Mouse (Mus musculus) CH12.LX (cell line): ENCODE data around the gene Pcca. TPM values are rescaled to one million over a fixed set of nuclear protein-coding genes. Genes with fewer than 3 reads are reported as not detected.

Experiments
- DNase-seq: peaks from one replicate; pipeline ENCODE4 v3.0.0-alpha.2; 2013; ENCODE audit errors: extremely low read depth
- H3K27ac ChIP-seq: 2 replicates; pipeline ENCODE4 v1.5.1; 2012; ENCODE audit warnings: low read depth, mild to moderate bottlenecking, control low read depth, moderate library complexity; ENCODE audit not compliant: insufficient read depth
- H3K27me3 ChIP-seq: replicated peaks from 2 replicates; pipeline ENCODE3; 2012; ENCODE audit warnings: inconsistent platforms
- H3K36me3 ChIP-seq, 2 experiments: replicated peaks in 1 of 2; 2 replicates each; pipeline versions ENCODE3 to v1.6.1; 2012; ENCODE audit warnings: inconsistent platforms in 1 of 2, low read length in 1 of 2, mild to moderate bottlenecking in 1 of 2, mixed read lengths in 1 of 2, moderate library complexity in 1 of 2; ENCODE audit not compliant: control insufficient read depth in 1 of 2, insufficient read depth in 1 of 2
- H3K4me1 ChIP-seq, 2 experiments: 2 replicates each; pipeline ENCODE4 v1.6.1; 2012; ENCODE audit warnings: inconsistent platforms in 1 of 2, moderate library complexity in 1 of 2; ENCODE audit not compliant: insufficient read depth in 2 of 2, control insufficient read depth in 1 of 2
- H3K4me2 ChIP-seq: 2 replicates; pipeline ENCODE4 v1.6.1; 2012; ENCODE audit warnings: low read depth, mild to moderate bottlenecking, control low read depth; ENCODE audit not compliant: poor library complexity, insufficient read depth, severe bottlenecking
- H3K4me3 ChIP-seq, 3 experiments: fragments of 150-350 bp in 1 of 3; sonication (generic) in 1 of 3; replicated peaks in 1 of 3; 2 replicates each; pipeline versions ENCODE3 to v1.5.1; 2011 to 2012; ENCODE audit warnings: low read depth in 2 of 3, low read length in 2 of 3, mild to moderate bottlenecking in 2 of 3, moderate library complexity in 2 of 3, control low read depth in 1 of 3, improper control_type of control experiment in 1 of 3, inconsistent platforms in 1 of 3, mixed read lengths in 1 of 3; ENCODE audit not compliant: poor library complexity in 1 of 3
- H3K79me2 ChIP-seq: replicated peaks from 2 replicates; pipeline ENCODE4 v1.6.1; 2012; ENCODE audit warnings: mild to moderate bottlenecking, moderate library complexity; ENCODE audit not compliant: control insufficient read depth, poor library complexity, insufficient read depth, severe bottlenecking; ENCODE audit errors: extremely low read depth
- H3K9ac ChIP-seq: 2 replicates; pipeline ENCODE4 v1.6.1; 2012; ENCODE audit warnings: low read depth, mild to moderate bottlenecking, control low read depth, moderate library complexity; ENCODE audit not compliant: insufficient read depth
- H3K9me3 ChIP-seq: replicated peaks from 2 replicates; pipeline ENCODE3; 2012; ENCODE audit warnings: low read length, inconsistent platforms, mixed read lengths
- BHLHE40 ChIP-seq: IDR thresholded peaks from 2 replicates; pipeline ENCODE4 v1.6.1; 2011; ENCODE audit warnings: mild to moderate bottlenecking, low read depth, low read length, improper control_type of control experiment
- CHD1 ChIP-seq: IDR thresholded peaks from 2 replicates; pipeline ENCODE4 v1.6.1; 2012; ENCODE audit warnings: low read depth, low read length, improper control_type of control experiment, inconsistent platforms
- CHD2 ChIP-seq: IDR thresholded peaks from 2 replicates; pipeline ENCODE4 v1.6.1; 2011; ENCODE audit warnings: low read length, improper control_type of control experiment
- CTCF ChIP-seq, 2 experiments: IDR thresholded peaks in 1 of 2; conservative IDR thresholded peaks in 1 of 2; 2 replicates each; pipeline ENCODE4 v1.5.1; 2011 to 2012; ENCODE audit warnings: low read depth in 2 of 2, low read length in 2 of 2, improper control_type of control experiment in 1 of 2, inconsistent platforms in 1 of 2, mild to moderate bottlenecking in 1 of 2, moderate library complexity in 1 of 2
- E2F4 ChIP-seq: IDR thresholded peaks from 2 replicates; pipeline ENCODE4 v1.6.1; 2011; ENCODE audit warnings: low read depth, low read length, improper control_type of control experiment; ENCODE audit not compliant: insufficient replicate concordance
- EP300 ChIP-seq: IDR thresholded peaks from 2 replicates; pipeline ENCODE4 v1.6.1; 2011; ENCODE audit warnings: low read length, improper control_type of control experiment
- ETS1 ChIP-seq: conservative IDR thresholded peaks from 2 replicates; pipeline ENCODE4 v1.6.1; 2012; ENCODE audit warnings: low read depth, mild to moderate bottlenecking, inconsistent platforms, low read length, improper control_type of control experiment, moderate library complexity
- GABPA ChIP-seq: IDR thresholded peaks from 2 replicates; pipeline ENCODE4 v1.6.1; 2012; ENCODE audit warnings: low read depth, low read length, improper control_type of control experiment, inconsistent platforms; ENCODE audit not compliant: insufficient replicate concordance
- HCFC1 ChIP-seq: IDR thresholded peaks from 2 replicates; pipeline ENCODE4 v1.6.1; 2012; ENCODE audit warnings: low read depth, mild to moderate bottlenecking, inconsistent platforms, low read length, improper control_type of control experiment
- IRF4 ChIP-seq: IDR thresholded peaks from 2 replicates; pipeline ENCODE4 v1.6.1; 2014; ENCODE audit warnings: low read depth, mild to moderate bottlenecking, inconsistent platforms, low read length, improper control_type of control experiment
- JUN ChIP-seq: IDR thresholded peaks from 2 replicates; pipeline ENCODE4 v1.6.1; 2011; ENCODE audit warnings: low read depth, mild to moderate bottlenecking, low read length, improper control_type of control experiment, moderate library complexity; ENCODE audit not compliant: insufficient read depth
- JUND ChIP-seq: conservative IDR thresholded peaks from 2 replicates; pipeline ENCODE4 v1.6.1; 2011; ENCODE audit warnings: low read depth, low read length, improper control_type of control experiment
- KAT2A ChIP-seq: IDR thresholded peaks from 2 replicates; pipeline ENCODE4 v1.6.1; 2012; ENCODE audit warnings: low read length, improper control_type of control experiment, inconsistent platforms; ENCODE audit not compliant: insufficient replicate concordance
- MAFK ChIP-seq: IDR thresholded peaks from 2 replicates; pipeline ENCODE4 v1.6.1; 2011; ENCODE audit warnings: low read length, improper control_type of control experiment; ENCODE audit not compliant: insufficient replicate concordance
- MAZ ChIP-seq: IDR thresholded peaks from 2 replicates; pipeline ENCODE4 v1.6.1; 2012; ENCODE audit warnings: low read depth, mild to moderate bottlenecking, inconsistent platforms, low read length, improper control_type of control experiment, moderate library complexity
- MEF2A ChIP-seq: IDR thresholded peaks from 2 replicates; pipeline ENCODE4 v1.6.1; 2014; ENCODE audit warnings: low read depth, mild to moderate bottlenecking, inconsistent platforms, low read length, improper control_type of control experiment, borderline replicate concordance
- MXI1 ChIP-seq: IDR thresholded peaks from 2 replicates; pipeline ENCODE4 v1.6.1; 2011; ENCODE audit warnings: mild to moderate bottlenecking, low read depth, low read length, improper control_type of control experiment
- MYC ChIP-seq: IDR thresholded peaks from 2 replicates; pipeline ENCODE4 v1.6.1; 2011; ENCODE audit warnings: low read depth, mild to moderate bottlenecking, improper control_type of control experiment, low read length
- NRF1 ChIP-seq: IDR thresholded peaks from 2 replicates; pipeline ENCODE4 v1.6.1; 2014; ENCODE audit warnings: low read depth, mild to moderate bottlenecking, inconsistent platforms, low read length, improper control_type of control experiment, moderate library complexity
- POLR2A ChIP-seq: IDR thresholded peaks from 2 replicates; pipeline ENCODE4 v1.6.1; 2011; ENCODE audit warnings: low read depth, mild to moderate bottlenecking, improper control_type of control experiment, low read length
- RAD21 ChIP-seq: IDR thresholded peaks from 2 replicates; pipeline ENCODE4 v1.6.1; 2011; ENCODE audit warnings: low read depth, mild to moderate bottlenecking, low read length, improper control_type of control experiment, moderate library complexity
- RCOR1 ChIP-seq: conservative IDR thresholded peaks from 2 replicates; pipeline ENCODE4 v1.6.1; 2012; ENCODE audit warnings: low read depth, mild to moderate bottlenecking, inconsistent platforms, low read length, improper control_type of control experiment
- SIN3A ChIP-seq: IDR thresholded peaks from 2 replicates; pipeline ENCODE4 v1.6.1; 2012; ENCODE audit warnings: low read length, improper control_type of control experiment, inconsistent platforms
- TBP ChIP-seq: conservative IDR thresholded peaks from 2 replicates; pipeline ENCODE4 v1.6.1; 2011; ENCODE audit warnings: low read depth, low read length, improper control_type of control experiment
- TCF12 ChIP-seq: IDR thresholded peaks from 2 replicates; pipeline ENCODE4 v1.6.1; 2014; ENCODE audit warnings: low read depth, mild to moderate bottlenecking, inconsistent platforms, low read length, improper control_type of control experiment
- UBTF ChIP-seq: IDR thresholded peaks from 2 replicates; pipeline ENCODE4 v1.6.1; 2012; ENCODE audit warnings: low read depth, mild to moderate bottlenecking, inconsistent platforms, low read length, improper control_type of control experiment, moderate library complexity
- ZKSCAN1 ChIP-seq: IDR thresholded peaks from 2 replicates; pipeline ENCODE4 v1.6.1; 2012; ENCODE audit warnings: low read depth, inconsistent platforms, low read length, improper control_type of control experiment, borderline replicate concordance
- ZMIZ1 ChIP-seq: IDR thresholded peaks from 2 replicates; pipeline ENCODE4 v1.6.1; 2012; ENCODE audit warnings: low read depth, mild to moderate bottlenecking, inconsistent platforms, low read length, improper control_type of control experiment
- dilution Hi-C: fragments of 300-500 bp; cut with MboI; formaldehyde crosslinking; loops from 2 replicates; pipeline ENCODE4 v1.14.3; 2020; ENCODE audit warnings: low sequenced_read_pairs; ENCODE audit not compliant: extremely low pct_unique_long_range_greater_than_20kb, extremely low pct_ligation_motif_present
- in situ Hi-C: fragments of 300-500 bp; cut with MboI; formaldehyde crosslinking; loops from 3 replicates; pipeline ENCODE4 v1.14.3; 2019; ENCODE audit warnings: low sequenced_read_pairs, low pct_ligation_motif_present, low pct_unique_long_range_greater_than_20kb, mixed read lengths
- polyA plus RNA-seq: library from polyadenylated mRNA; unstranded; fragments of >175 nt; gene quantifications from 2 replicates; pipeline ENCODE4 v1.2.1, GENCODE M21; 2012; ENCODE audit warnings: low read depth; ENCODE audit not compliant: insufficient read length
- total RNA-seq, 2 experiments: library from RNA; depleted of rRNA; stranded (reverse); fragments of 300-350 nt in 1 of 2; fragments of >200 nt in 1 of 2; gene quantifications; 2 replicates each; pipeline ENCODE4 v1.2.3; 2012 to 2014

Gene Pcca
- total and polyA plus RNA-seq, 3 experiments, result 11.2 to 39.0 (median 23.8) TPM

GRCm38 (mm10) chr14:122552761-122553445, 18.8 kb downstream of the Pcca start:
- dilution Hi-C loops, result no loop called here
- Histone ChIP-seq H3K27ac (no peak overlapping the region), H3K4me3 (no peak overlapping the region), H3K4me1 (peaks cover 2 to 21% of the 10 kb centered on the region in 2 experiments; a peak in 3 of 4 replicates), H3K4me2 (no peak overlapping the region), H3K36me3 (peaks cover 0 to 8% of the 10 kb centered on the region in 2 experiments), H3K79me2 (no peaks in the 10 kb centered on the region), H3K9me3 (peaks cover 8% of the 10 kb centered on the region), H3K9ac (no peak overlapping the region), H3K27me3 (no peaks in the 10 kb centered on the region)
- DNase-seq, result no peak
- in situ Hi-C loops, result no loop called here
- TF ChIP-seq MYC (no peak), MAFK (no peak), MAZ (no peak), GABPA (no peak), KAT2A (no peak), NRF1 (no peak), RAD21 (no peak), ZKSCAN1 (no peak), IRF4 (no peak), ETS1 (no peak), CHD1 (no peak), ZMIZ1 (no peak)

GRCm38 (mm10) chr14:122557353-122557752, 23.2 kb downstream of the Pcca start:
- Histone ChIP-seq H3K79me2 (no peaks in the 10 kb centered on the region), H3K4me3 (peak overlapping the region; percentile 22 to 36 (median 25)), H3K4me1 (peaks cover 8 to 30% of the 10 kb centered on the region in 2 experiments; a peak in 3 of 4 replicates), H3K27ac (no peak overlapping the region; the same call in 1 of the 2 replicates), H3K9ac (no peak overlapping the region), H3K36me3 (peaks cover 0 to 3% of the 10 kb centered on the region in 2 experiments), H3K27me3 (no peaks in the 10 kb centered on the region), H3K9me3 (no peaks in the 10 kb centered on the region), H3K4me2 (peak overlapping the region; percentile 18)
- dilution Hi-C loops, result no loop called here
- in situ Hi-C loops, result no loop called here
- DNase-seq, result peak; percentile 87
- TF ChIP-seq E2F4 (no peak), MEF2A (peak; percentile 97), POLR2A (no peak), ZKSCAN1 (no peak), UBTF (no peak), EP300 (peak; percentile 83), RCOR1 (peak; percentile 80; the same call in 1 of the 2 replicates), ETS1 (peak; percentile 96), TBP (no peak), IRF4 (peak; percentile 84), SIN3A (no peak; the same call in 1 of the 2 replicates), TCF12 (peak; percentile 44; the same call in 1 of the 2 replicates), HCFC1 (peak; percentile 33; the same call in 1 of the 2 replicates), MYC (no peak), JUND (peak; percentile 50; the same call in 1 of the 2 replicates), JUN (peak; percentile 32; the same call in 1 of the 2 replicates), CTCF (conservative IDR thresholded peaks at IDR 0.05 in 1 of 2, IDR thresholded peaks at IDR 0.05 in 1 of 2; ENCODE audit: low read depth in 2 of 2, low read length in 2 of 2) (0 out of 4 replicates have a peak, but pooled peaks of 1 of the 2 experiments have one; percentile 4), BHLHE40 (peak; percentile 98), MAFK (peak; percentile 74), RAD21 (peak; percentile 8), CHD2 (peak; percentile 65; the same call in 1 of the 2 replicates), CHD1 (no peak), MXI1 (peak; percentile 20; the same call in 1 of the 2 replicates), KAT2A (0 out of 2 replicates have a peak, but pooled peaks have one; percentile 42)
